Mouse (Mus musculus) kidney, adult 2 months (tissue): Measurements from ENCODE around the gene Efs.

ENCODE experiments used
- CTCF ChIP-seq: fragments of 200-500 bp; conservative IDR thresholded peaks from 2 replicates; pipeline ENCODE4 v1.5.1; 2011; ENCODE audit warnings: low read depth, mild to moderate bottlenecking, control low read depth, low read length, moderate library complexity, mixed read lengths; ENCODE audit not compliant: insufficient read depth, insufficient read length
- POLR2A ChIP-seq: fragments of 200-500 bp; IDR thresholded peaks from one replicate; pipeline ENCODE4 v1.6.1; 2011; ENCODE audit warnings: low read depth, low read length, control low read depth

DNA sequence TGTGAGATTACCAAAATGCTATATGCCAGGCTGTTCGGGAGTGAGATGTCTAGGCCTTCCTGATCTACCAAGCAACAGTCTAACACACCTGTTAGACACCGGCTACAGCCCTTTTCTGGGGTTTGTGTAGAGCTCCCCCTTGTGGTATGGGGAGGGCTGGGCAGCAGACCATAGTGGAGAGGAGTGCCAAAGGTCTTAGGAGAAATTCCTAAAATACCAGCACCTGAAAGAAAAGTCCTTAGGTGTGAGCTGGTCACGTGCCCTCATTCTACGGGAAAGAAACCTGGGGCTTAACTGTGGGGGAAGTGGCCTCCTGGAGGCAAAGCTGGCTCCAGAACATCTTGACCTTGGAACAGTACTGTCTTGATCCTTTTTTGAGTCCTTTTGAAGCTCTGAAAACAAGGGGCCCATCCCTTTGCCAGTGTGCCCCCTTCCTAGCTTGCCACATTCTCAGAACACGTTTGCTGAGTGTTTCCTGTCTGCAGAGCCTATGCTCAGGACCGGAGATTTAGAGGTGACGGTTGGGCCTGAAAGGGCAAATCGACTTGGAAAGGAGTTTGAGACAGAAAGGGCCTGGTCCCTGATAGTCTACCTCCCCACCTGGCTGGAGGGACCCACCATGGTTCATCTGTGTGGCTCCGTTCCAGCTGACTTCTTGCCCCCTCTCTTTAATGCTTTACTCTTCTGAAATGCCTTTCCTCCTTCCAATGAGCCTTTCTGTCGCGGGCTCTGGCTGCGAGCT, 13.7 kb upstream of the Efs start:
- peak; percentile 93 for TF ChIP-seq CTCF
- no peak for TF ChIP-seq POLR2A
